Mouse (Mus musculus) gastrocnemius, postnatal 36 days (tissue): ENCODE results near the gene Olfr1440. TPM values are rescaled to one million over a fixed set of nuclear protein-coding genes. Genes with fewer than 3 reads are reported as not detected.

Experiments used
- total RNA-seq, 2 experiments: library from RNA; stranded (reverse); gene quantifications; 2 replicates each; pipeline ENCODE4 v1.2.3; 2021

Gene Olfr1440
- total RNA-seq, 2 experiments from 2014 or later, result not detected

Other genes starting within 250 kb of the Olfr1440 start
- gene Olfr1555-ps1, start 217.2 kb upstream of the Olfr1440 start, total RNA-seq, result not detected
- gene Olfr1431, start 186.6 kb upstream of the Olfr1440 start, total RNA-seq, result not detected
- gene Olfr1432, start 154.7 kb upstream of the Olfr1440 start, total RNA-seq, result not detected
- not detected for gene Olfr262, start 145.6 kb upstream of the Olfr1440 start, total RNA-seq
- not detected for gene Olfr235, start 126.2 kb upstream of the Olfr1440 start, total RNA-seq
- not detected for gene Olfr1434, start 107.4 kb upstream of the Olfr1440 start, total RNA-seq
- not detected for gene Olfr1436, start 88.1 kb upstream of the Olfr1440 start, total RNA-seq
- gene Olfr1437, start 62.2 kb upstream of the Olfr1440 start, total RNA-seq, result not detected
- not detected for gene Olfr1438-ps1, start 51.4 kb upstream of the Olfr1440 start, total RNA-seq
- not detected for gene Olfr1441, start 30.2 kb downstream of the Olfr1440 start, total RNA-seq
- not detected for gene Pfpl, start 40.6 kb downstream of the Olfr1440 start, total RNA-seq
- 1 to 10 TPM; 1.1 to 2.7 TPM for gene Mpeg1, start 73.5 kb downstream of the Olfr1440 start, total RNA-seq
- gene Dtx4, start 114.2 kb downstream of the Olfr1440 start, total RNA-seq, result 1 to 10 TPM; 5.2 to 5.3 TPM
- 1 to 10 TPM; 1.9 to 2.1 TPM for gene Fam111a, start 158.5 kb downstream of the Olfr1440 start, total RNA-seq
- not detected for gene Gm4952, start 212.7 kb downstream of the Olfr1440 start, total RNA-seq
- gene Glyat, start 246.0 kb downstream of the Olfr1440 start, total RNA-seq, result not detected